Mouse (Mus musculus) macrophage (primary cell): Measurements from ENCODE around the gene 4930467E23Rik. TPM values are rescaled to one million over a fixed set of nuclear protein-coding genes. Genes with fewer than 3 reads are reported as not detected.
"Not testable (repeated sequence)": the region's sequence is repeated elsewhere in the genome, so short reads cannot be mapped to it uniquely, and the experiment has no call there.

ENCODE experiments used
- H3K27ac ChIP-seq: fragments of 350-480 bp; formaldehyde crosslinking; 2 replicates; pipeline ENCODE4 v1.9.0; 2021
- H3K36me3 ChIP-seq: fragments of 350-480 bp; formaldehyde crosslinking; 2 replicates; pipeline ENCODE4 v1.9.0; 2021; ENCODE audit errors: inconsistent target
- H3K4me3 ChIP-seq: fragments of 350-480 bp; formaldehyde crosslinking; 2 replicates; pipeline ENCODE4 v1.9.0; 2021; ENCODE audit errors: inconsistent target
- H3K79me2 ChIP-seq: fragments of 350-480 bp; formaldehyde crosslinking; 2 replicates; pipeline ENCODE4 v1.9.0; 2021; ENCODE audit errors: inconsistent target
- WGBS: methylation state at CpG from one replicate; pipeline ENCODE4 v1.1.7; 2026; ENCODE audit warnings: inconsistent platforms; ENCODE audit not compliant: missing documents; 5-methylcytosine and 5-hydroxymethylcytosine counted together
- polyA plus RNA-seq: library from polyadenylated mRNA; stranded (reverse); fragments of 250-400 nt; gene quantifications from 3 replicates; pipeline ENCODE4 v1.2.4, GENCODE M21; 2018; ENCODE audit warnings: inconsistent platforms

Gene 4930467E23Rik
- polyA plus RNA-seq, 1 experiment from 2014 or later = not detected

GRCm38 (mm10) chr8:19783860-19784259 lies 54.5 kb downstream of the 4930467E23Rik start:
- H3K36me3 ChIP-seq, H3K27ac ChIP-seq, H3K4me3 ChIP-seq: not testable (repeated sequence)
- WGBS = no CpG with 5 or more reads among the region's 5 CpGs
- H3K79me2 ChIP-seq = peaks cover 13% of the 10 kb centered on the region; the same call in 1 of the 2 replicates

- H3K4me3 ChIP-seq = peak overlapping the region; percentile 24
These were observed 55.4 kb downstream of the 4930467E23Rik start for GRCm38 (mm10) chr8:19784554-19785364.

GRCm38 (mm10) chr8:19792696-19793095 lies 63.3 kb downstream of the 4930467E23Rik start:
- 68% methylated on average over 3 of the region's 7 CpGs for WGBS

More at GRCm38 (mm10) chr8:19784554-19785364, 55.4 kb downstream of the 4930467E23Rik start:
- Histone ChIP-seq H3K27ac (peak overlapping the region; percentile 27; the same call in 1 of the 2 replicates), H3K79me2 (peaks cover 15% of the 10 kb centered on the region; the same call in 1 of the 2 replicates)
- not testable (repeated sequence) for H3K36me3 ChIP-seq
- 7% methylated on average over 49 of the region's 71 CpGs for WGBS

More at GRCm38 (mm10) chr8:19792696-19793095, 63.3 kb downstream of the 4930467E23Rik start:
- H3K36me3 ChIP-seq, H3K4me3 ChIP-seq: not testable (repeated sequence)
- Histone ChIP-seq H3K27ac (peak overlapping the region; percentile 30; the same call in 1 of the 2 replicates), H3K79me2 (peaks cover 13% of the 10 kb centered on the region; the same call in 1 of the 2 replicates)

Other genes starting within 250 kb of the 4930467E23Rik start
- not detected in 3 replicates for gene Defb7, start 234.5 kb upstream of the 4930467E23Rik start, polyA plus RNA-seq
- gene Gm31371, start 173.8 kb downstream of the 4930467E23Rik start, polyA plus RNA-seq = not detected in 3 replicates